Mouse (Mus musculus) pancreas, adult 10 weeks (tissue): Measurements from ENCODE around the gene Pde2a. TPM values are rescaled to one million over a fixed set of nuclear protein-coding genes. Genes with fewer than 3 reads are reported as not detected.

ENCODE experiments used
- polyA plus RNA-seq: library from polyadenylated mRNA; stranded (reverse); fragments of 350-450 nt; fragmentation: Illumina TruSeq; extraction: RNeasy Lipid Tissue Mini Kit (QIAGEN cat#74804); gene quantifications from one replicate; pipeline ENCODE4 v1.2.3, GENCODE M21; 2015; ENCODE audit warnings: low read depth, low replicate concordance; ENCODE audit not compliant: insufficient read depth

Gene Pde2a
- polyA plus RNA-seq = 19.8 TPM

GRCm38 (mm10) chr7:101421529-101421928 is at the start of gene Pde2a:
Gene Pde2a (plus strand): TSS chr7:101421691.

GRCm38 (mm10) chr7:101410267-101410936 is 11.1 kb upstream of the Pde2a start, which contains the start of gene Gm45837:
Gene Gm45837 (plus strand): TSS chr7:101410886.

Other genes starting within 250 kb of the Pde2a start
- gene Atg16l2, start 119.4 kb upstream of the Pde2a start, polyA plus RNA-seq = 8.9 TPM
- gene Stard10, start 104.6 kb upstream of the Pde2a start, polyA plus RNA-seq = 111 TPM
- 22.9 TPM for gene Arap1, start 73.6 kb upstream of the Pde2a start, polyA plus RNA-seq
- 3.0 TPM for gene Gm45837, start 10.8 kb upstream of the Pde2a start, polyA plus RNA-seq
- gene Art2b, start 163.9 kb downstream of the Pde2a start, polyA plus RNA-seq = not detected
- 4.8 TPM for gene Clpb, start 241.9 kb downstream of the Pde2a start, polyA plus RNA-seq